Mouse (Mus musculus): ENCODE measurements around the gene Crtc3. TPM values are rescaled to one million over a fixed set of nuclear protein-coding genes. Genes with fewer than 3 reads are reported as not detected.
A peak's percentile ranks its signal among the peaks of the same experiment; 100 is the strongest.

The Crtc3 gene
- total and polyA plus RNA-seq, 3 experiments: 4.2 to 15.8 TPM; not detected in 1

DNA sequence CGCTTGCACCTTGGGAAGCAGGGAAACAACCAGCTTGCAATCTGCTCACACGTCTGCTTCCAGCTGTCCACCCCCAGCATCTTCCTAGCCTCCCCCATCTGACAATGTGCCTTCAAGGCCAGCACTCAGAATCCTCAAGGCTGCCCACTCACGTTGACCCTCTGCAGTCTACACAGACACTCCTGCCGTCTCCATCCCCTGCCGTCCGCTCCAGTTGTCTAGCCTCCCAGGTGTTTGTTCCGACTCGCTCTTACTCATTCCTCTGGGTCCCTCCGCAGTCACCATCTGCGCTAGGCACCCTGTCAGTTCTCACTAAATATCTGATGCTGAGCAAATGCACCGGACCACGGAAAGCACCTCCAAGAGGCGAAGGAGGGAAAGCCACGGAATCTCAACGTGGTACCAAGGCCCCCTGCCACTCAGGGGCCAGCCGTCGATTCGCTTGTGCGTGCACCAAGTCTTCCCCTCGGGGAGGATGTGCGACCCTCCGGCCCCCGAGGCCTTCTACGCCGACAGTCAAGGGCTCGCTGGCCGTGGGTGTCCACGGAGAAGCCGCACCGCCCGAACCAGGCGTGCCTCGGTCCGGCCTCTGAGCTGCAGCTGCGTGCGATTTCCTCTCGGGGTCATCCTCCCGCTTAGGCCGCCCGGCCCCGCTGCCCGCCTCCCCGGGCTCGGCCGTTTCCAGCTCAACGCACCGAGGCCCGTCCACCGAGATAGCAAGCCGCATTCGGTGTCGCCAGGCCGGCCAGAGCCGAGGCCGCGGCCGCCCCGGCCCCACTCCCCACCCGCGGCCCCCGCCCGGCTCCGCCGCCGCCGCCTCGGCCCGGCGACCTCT, 739 bp downstream of the Crtc3 start:
- Histone ChIP-seq H3K9ac (ENCODE audit: control insufficient read depth, low read depth, low read length, poor library complexity, severe bottlenecking) (peak overlapping the region; percentile 86), H3K36me3 (ENCODE audit: control insufficient read depth in 1 of 2, insufficient read depth in 2 of 2, low read length in 2 of 2) (peaks cover 0 to 18% of the 10 kb centered on the region in 2 experiments; a peak in 2 of 4 replicates), H3K9me3 (replicated peaks; ENCODE audit: insufficient read depth, low read length) (no peaks in the 10 kb centered on the region), H3K27ac (ENCODE audit: control insufficient read depth, low read depth, low read length) (no peak overlapping the region; the same call in 1 of the 2 replicates), H3K4me3 (ENCODE audit: control insufficient read depth in 1 of 2, insufficient read depth in 1 of 2, low read depth in 2 of 2, low read length in 2 of 2) (peak overlapping the region; percentile 89 to 99), H3K4me1 (ENCODE audit: control insufficient read depth in 1 of 2, insufficient read depth in 2 of 2, low read length in 2 of 2) (peaks cover 8 to 21% of the 10 kb centered on the region in 2 experiments), H3K27me3 (ENCODE audit: control insufficient read depth in 1 of 2, insufficient read depth in 2 of 2, low read length in 2 of 2) (no peaks in the 10 kb centered on the region), H3K79me2 (ENCODE audit: control insufficient read depth, insufficient read depth, low read length, poor library complexity) (peaks cover 10% of the 10 kb centered on the region)
- TF ChIP-seq ZKSCAN1 (IDR thresholded peaks at IDR 0.05; ENCODE audit: low read depth, low read length): no peak
- TF ChIP-seq HCFC1 (IDR thresholded peaks at IDR 0.05; ENCODE audit: low read depth, low read length): no peak
- peak; percentile 45 for TF ChIP-seq MXI1 (IDR thresholded peaks at IDR 0.05; ENCODE audit: low read depth, low read length)
- peak; percentile 22; the same call in 1 of the 2 replicates for TF ChIP-seq SIN3A (IDR thresholded peaks at IDR 0.05; ENCODE audit: low read length)
- TF ChIP-seq MEF2A (IDR thresholded peaks at IDR 0.05; ENCODE audit: extremely low read depth, insufficient replicate concordance, low read depth, low read length, poor library complexity, severe bottlenecking): no peak
- TF ChIP-seq UBTF (IDR thresholded peaks at IDR 0.05; ENCODE audit: borderline replicate concordance, insufficient read depth, low read depth, low read length): 0 out of 2 replicates have a peak, but pooled peaks have one; percentile 21
- TF ChIP-seq CHD2 (IDR thresholded peaks at IDR 0.05; ENCODE audit: low read length): no peak
- no peak for TF ChIP-seq ELF1 (IDR thresholded peaks at IDR 0.05; ENCODE audit: low read depth, low read length)
- DNase-seq (ENCODE audit: low read depth, low spot score): peak; percentile 67

DNA sequence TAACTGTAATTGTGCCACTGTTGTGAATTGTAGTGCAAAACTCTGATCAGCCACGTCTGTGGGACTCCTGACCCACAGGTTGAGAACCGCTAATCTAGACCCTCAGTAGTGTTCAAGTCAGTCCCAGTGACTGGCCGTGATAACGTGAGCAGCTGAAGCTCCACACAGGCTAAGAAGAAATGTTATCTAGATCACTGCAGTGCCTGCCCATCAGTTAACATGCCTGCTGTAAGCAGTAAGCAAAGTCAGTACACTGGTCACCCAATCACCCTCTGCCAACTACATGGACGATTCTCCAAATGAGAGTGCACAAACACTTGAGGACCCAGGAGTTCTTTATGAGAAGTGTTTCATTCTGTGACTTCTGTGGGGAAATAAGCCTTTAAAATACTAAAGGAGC, 3.0 kb downstream of the Crtc3 start:
- H3K4me3 ChIP-seq (ENCODE audit: control insufficient read depth in 1 of 2, insufficient read depth in 1 of 2, low read depth in 2 of 2, low read length in 2 of 2): no peak overlapping the region
- no peak overlapping the region for H3K9ac ChIP-seq (ENCODE audit: control insufficient read depth, low read depth, low read length, poor library complexity, severe bottlenecking)
- no peaks in the 10 kb centered on the region for H3K27me3 ChIP-seq (ENCODE audit: control insufficient read depth in 1 of 2, insufficient read depth in 2 of 2, low read length in 2 of 2)
- H3K27ac ChIP-seq (ENCODE audit: control insufficient read depth, low read depth, low read length): no peak overlapping the region
- DNase-seq (ENCODE audit: low read depth, low spot score): peak; percentile 47
- peaks cover 8 to 21% of the 10 kb centered on the region in 2 experiments for H3K4me1 ChIP-seq (ENCODE audit: control insufficient read depth in 1 of 2, insufficient read depth in 2 of 2, low read length in 2 of 2)
- H3K79me2 ChIP-seq (ENCODE audit: control insufficient read depth, insufficient read depth, low read length, poor library complexity): peaks cover 10% of the 10 kb centered on the region
- peaks cover 0 to 18% of the 10 kb centered on the region in 2 experiments; a peak in 2 of 4 replicates for H3K36me3 ChIP-seq (ENCODE audit: control insufficient read depth in 1 of 2, insufficient read depth in 2 of 2, low read length in 2 of 2)
- no peaks in the 10 kb centered on the region for H3K9me3 ChIP-seq (replicated peaks; ENCODE audit: insufficient read depth, low read length)
- TF ChIP-seq KAT2A (conservative IDR thresholded peaks at IDR 0.05; ENCODE audit: low read depth, low read length): no peak
- TF ChIP-seq CHD2 (IDR thresholded peaks at IDR 0.05; ENCODE audit: low read length): no peak
- TF ChIP-seq GATA1 (IDR thresholded peaks at IDR 0.05; ENCODE audit: low read depth, low read length): peak; percentile 88
- TF ChIP-seq GABPA (IDR thresholded peaks at IDR 0.05; ENCODE audit: low read depth, low read length): no peak
- TF ChIP-seq MAFK (IDR thresholded peaks at IDR 0.05; ENCODE audit: borderline replicate concordance, low read depth, low read length): no peak
- TF ChIP-seq SIN3A (IDR thresholded peaks at IDR 0.05; ENCODE audit: low read length): 0 out of 2 replicates have a peak, but pooled peaks have one; percentile 22
- peak; percentile 76 for TF ChIP-seq TBP (IDR thresholded peaks at IDR 0.05; ENCODE audit: low read depth, low read length)
- no peak for TF ChIP-seq MXI1 (IDR thresholded peaks at IDR 0.05; ENCODE audit: low read depth, low read length)
- TF ChIP-seq MEF2A (IDR thresholded peaks at IDR 0.05; ENCODE audit: extremely low read depth, insufficient replicate concordance, low read depth, low read length, poor library complexity, severe bottlenecking): no peak
- no peak for TF ChIP-seq ZC3H11A (IDR thresholded peaks at IDR 0.05; ENCODE audit: low read depth, low read length)
- no peak for TF ChIP-seq MAZ (IDR thresholded peaks at IDR 0.05; ENCODE audit: low read depth, low read length)
- TF ChIP-seq JUND (IDR thresholded peaks at IDR 0.05; ENCODE audit: low read depth, low read length): no peak
- no peak for TF ChIP-seq ZMIZ1 (IDR thresholded peaks at IDR 0.05; ENCODE audit: low read depth, low read length)
- TF ChIP-seq BHLHE40 (IDR thresholded peaks at IDR 0.05; ENCODE audit: borderline replicate concordance, low read depth, low read length): no peak
- TF ChIP-seq POLR2A (IDR thresholded peaks at IDR 0.05; ENCODE audit: control insufficient read depth in 1 of 2, insufficient read depth in 1 of 2, low read depth in 1 of 2, low read length in 2 of 2, poor library complexity in 1 of 2): no peak
- TF ChIP-seq POLR2AphosphoS2 (IDR thresholded peaks at IDR 0.05; ENCODE audit: low read length): no peak
- no peak for TF ChIP-seq NRF1 (IDR thresholded peaks at IDR 0.05; ENCODE audit: insufficient read depth, low read depth, low read length, poor library complexity, severe bottlenecking)
- TF ChIP-seq RCOR1 (IDR thresholded peaks at IDR 0.05; ENCODE audit: low read depth, low read length): peak; percentile 59; the same call in 1 of the 2 replicates
- no peak for TF ChIP-seq MYC (IDR thresholded peaks at IDR 0.05; ENCODE audit: low read depth, low read length)
- TF ChIP-seq MAX (IDR thresholded peaks at IDR 0.05; ENCODE audit: low read length): no peak
- TF ChIP-seq EP300 (IDR thresholded peaks at IDR 0.05; ENCODE audit: low read depth in 1 of 2, low read length in 2 of 2): peak; percentile 59
- peak; percentile 32; the same call in 1 of the 2 replicates for TF ChIP-seq TCF12 (IDR thresholded peaks at IDR 0.05; ENCODE audit: low read depth, low read length)
- TF ChIP-seq CTCF (IDR thresholded peaks at IDR 0.05 in 2 of 3, conservative IDR thresholded peaks at IDR 0.05 in 1 of 3; ENCODE audit: control insufficient read depth in 1 of 3, insufficient read depth in 1 of 3, low read depth in 2 of 3, low read length in 3 of 3, poor library complexity in 1 of 3, severe bottlenecking in 1 of 3): no peak
- peak; percentile 72 for TF ChIP-seq ETS1 (IDR thresholded peaks at IDR 0.05; ENCODE audit: low read depth, low read length)
- TF ChIP-seq ZKSCAN1 (IDR thresholded peaks at IDR 0.05; ENCODE audit: low read depth, low read length): no peak
